Mouse (Mus musculus) MEL (cell line): Measurements from ENCODE around the gene Pid1. TPM values are rescaled to one million over a fixed set of nuclear protein-coding genes. Genes with fewer than 3 reads are reported as not detected.

Experiments
- DNase-seq: peaks from one replicate; pipeline ENCODE4 v3.0.0; 2011; ENCODE audit warnings: low read depth, low spot score
- H3K27ac ChIP-seq: 2 replicates; pipeline ENCODE4 v1.5.1; 2012; ENCODE audit warnings: low read depth, mild to moderate bottlenecking, control low read depth, low read length, moderate library complexity; ENCODE audit not compliant: control insufficient read depth
- H3K27me3 ChIP-seq, 2 experiments: fragments of 150-350 bp in 1 of 2; sonication (generic) in 1 of 2; 2 replicates each; pipeline ENCODE4 v1.6.1; 2012; ENCODE audit warnings: low read length in 2 of 2, mild to moderate bottlenecking in 2 of 2, improper control_type of control experiment in 1 of 2, moderate library complexity in 1 of 2; ENCODE audit not compliant: insufficient read depth in 2 of 2, control insufficient read depth in 1 of 2
- H3K36me3 ChIP-seq, 2 experiments: 2 replicates each; pipeline ENCODE4 v1.6.1; 2012 to 2014; ENCODE audit warnings: low read length in 2 of 2, improper control_type of control experiment in 1 of 2, inconsistent platforms in 1 of 2, mild to moderate bottlenecking in 1 of 2; ENCODE audit not compliant: insufficient read depth in 2 of 2, control insufficient read depth in 1 of 2
- H3K4me1 ChIP-seq, 2 experiments: fragments of 150-350 bp in 1 of 2; sonication (generic) in 1 of 2; 2 replicates each; pipeline ENCODE4 v1.6.1; 2012; ENCODE audit warnings: low read length in 2 of 2, improper control_type of control experiment in 1 of 2, mild to moderate bottlenecking in 1 of 2; ENCODE audit not compliant: insufficient read depth in 2 of 2, control insufficient read depth in 1 of 2
- H3K4me3 ChIP-seq, 2 experiments: fragments of 150-350 bp in 1 of 2; sonication (generic) in 1 of 2; 2 replicates each; pipeline ENCODE4 v1.5.1; 2012; ENCODE audit warnings: low read depth in 2 of 2, low read length in 2 of 2, mild to moderate bottlenecking in 2 of 2, moderate library complexity in 2 of 2, control low read depth in 1 of 2, improper control_type of control experiment in 1 of 2; ENCODE audit not compliant: control insufficient read depth in 1 of 2, insufficient read depth in 1 of 2
- H3K79me2 ChIP-seq: 2 replicates; pipeline ENCODE4 v1.6.1; 2012; ENCODE audit warnings: mild to moderate bottlenecking, low read length, moderate library complexity; ENCODE audit not compliant: control insufficient read depth, poor library complexity, insufficient read depth
- H3K9ac ChIP-seq: 2 replicates; pipeline ENCODE4 v1.6.1; 2012; ENCODE audit warnings: low read depth, mild to moderate bottlenecking, control low read depth, low read length, moderate library complexity; ENCODE audit not compliant: control insufficient read depth, poor library complexity, severe bottlenecking
- H3K9me3 ChIP-seq: fragments of 150-350 bp; sonication (generic); replicated peaks from 2 replicates; pipeline ENCODE4 v1.6.1; 2012; ENCODE audit warnings: mild to moderate bottlenecking, low read length, improper control_type of control experiment, moderate library complexity; ENCODE audit not compliant: insufficient read depth
- CHD1 ChIP-seq: IDR thresholded peaks from 2 replicates; pipeline ENCODE4 v1.6.1; 2012; ENCODE audit warnings: low read depth, mild to moderate bottlenecking, inconsistent platforms, low read length, improper control_type of control experiment
- CTCF ChIP-seq, 3 experiments: IDR thresholded peaks in 2 of 3; conservative IDR thresholded peaks in 1 of 3; 2 replicates each; pipeline ENCODE4 v1.5.1; 2011 to 2012; ENCODE audit warnings: low read length in 3 of 3, low read depth in 2 of 3, mild to moderate bottlenecking in 2 of 3, improper control_type of control experiment in 1 of 3, inconsistent platforms in 1 of 3, mixed read lengths in 1 of 3, moderate library complexity in 1 of 3; ENCODE audit not compliant: control insufficient read depth in 1 of 3, insufficient read depth in 1 of 3, poor library complexity in 1 of 3, severe bottlenecking in 1 of 3
- ELF1 ChIP-seq: IDR thresholded peaks from 2 replicates; pipeline ENCODE4 v1.6.1; 2014; ENCODE audit warnings: low read depth, mild to moderate bottlenecking, inconsistent platforms, low read length, improper control_type of control experiment, moderate library complexity
- EP300 ChIP-seq, 2 experiments: IDR thresholded peaks; 2 replicates each; pipeline ENCODE4 v1.6.1; 2011; ENCODE audit warnings: improper control_type of control experiment in 2 of 2, low read length in 2 of 2, low read depth in 1 of 2, mild to moderate bottlenecking in 1 of 2
- ETS1 ChIP-seq: IDR thresholded peaks from 2 replicates; pipeline ENCODE4 v1.6.1; 2012; ENCODE audit warnings: low read depth, mild to moderate bottlenecking, inconsistent platforms, low read length, improper control_type of control experiment, moderate library complexity
- GABPA ChIP-seq: IDR thresholded peaks from 2 replicates; pipeline ENCODE4 v1.6.1; 2012; ENCODE audit warnings: low read depth, mild to moderate bottlenecking, inconsistent platforms, low read length, improper control_type of control experiment, moderate library complexity
- GATA1 ChIP-seq: IDR thresholded peaks from 2 replicates; pipeline ENCODE4 v1.6.1; 2011; ENCODE audit warnings: low read depth, low read length, improper control_type of control experiment
- HCFC1 ChIP-seq: IDR thresholded peaks from 2 replicates; pipeline ENCODE4 v1.6.1; 2012; ENCODE audit warnings: low read depth, mild to moderate bottlenecking, inconsistent platforms, low read length, improper control_type of control experiment, moderate library complexity
- JUND ChIP-seq: IDR thresholded peaks from 2 replicates; pipeline ENCODE4 v1.6.1; 2011; ENCODE audit warnings: low read depth, mild to moderate bottlenecking, improper control_type of control experiment, low read length
- KAT2A ChIP-seq: conservative IDR thresholded peaks from 2 replicates; pipeline ENCODE4 v1.6.1; 2012; ENCODE audit warnings: low read depth, low read length, improper control_type of control experiment, inconsistent platforms
- MAX ChIP-seq: IDR thresholded peaks from 2 replicates; pipeline ENCODE4 v1.6.1; 2011; ENCODE audit warnings: low read length, improper control_type of control experiment
- MAZ ChIP-seq: IDR thresholded peaks from 2 replicates; pipeline ENCODE4 v1.6.1; 2012; ENCODE audit warnings: low read depth, mild to moderate bottlenecking, inconsistent platforms, low read length, improper control_type of control experiment
- MXI1 ChIP-seq: IDR thresholded peaks from 2 replicates; pipeline ENCODE4 v1.6.1; 2011; ENCODE audit warnings: mild to moderate bottlenecking, low read depth, low read length, improper control_type of control experiment
- MYC ChIP-seq: IDR thresholded peaks from 2 replicates; pipeline ENCODE4 v1.6.1; 2011; ENCODE audit warnings: low read depth, mild to moderate bottlenecking, low read length, improper control_type of control experiment, moderate library complexity
- NRF1 ChIP-seq: IDR thresholded peaks from 2 replicates; pipeline ENCODE4 v1.6.1; 2014; ENCODE audit warnings: low read depth, mild to moderate bottlenecking, inconsistent platforms, low read length, improper control_type of control experiment, moderate library complexity; ENCODE audit not compliant: poor library complexity, insufficient read depth, severe bottlenecking
- POLR2AphosphoS2 ChIP-seq: IDR thresholded peaks from 2 replicates; pipeline ENCODE4 v1.6.1; 2011; ENCODE audit warnings: low read length, improper control_type of control experiment
- POLR2AphosphoS5 ChIP-seq: IDR thresholded peaks from 2 replicates; pipeline ENCODE4 v1.6.1; 2012; ENCODE audit warnings: low read depth, borderline replicate concordance, mild to moderate bottlenecking, inconsistent platforms, low read length, moderate library complexity, mixed read lengths
- RAD21 ChIP-seq: IDR thresholded peaks from 2 replicates; pipeline ENCODE4 v1.6.1; 2011; ENCODE audit warnings: mild to moderate bottlenecking, low read depth, low read length, improper control_type of control experiment
- SIN3A ChIP-seq: IDR thresholded peaks from 2 replicates; pipeline ENCODE4 v1.6.1; 2012; ENCODE audit warnings: low read length, improper control_type of control experiment, inconsistent platforms
- SMC3 ChIP-seq: IDR thresholded peaks from 2 replicates; pipeline ENCODE4 v1.6.1; 2011; ENCODE audit warnings: low read depth, low read length, improper control_type of control experiment
- USF1 ChIP-seq: IDR thresholded peaks from 2 replicates; pipeline ENCODE4 v1.6.1; 2014; ENCODE audit warnings: low read depth, mild to moderate bottlenecking, inconsistent platforms, low read length, improper control_type of control experiment, moderate library complexity
- USF2 ChIP-seq, 2 experiments: IDR thresholded peaks; 2 replicates each; pipeline ENCODE4 v1.6.1; 2011 to 2012; ENCODE audit warnings: improper control_type of control experiment in 2 of 2, low read length in 2 of 2, borderline replicate concordance in 1 of 2, inconsistent platforms in 1 of 2, low read depth in 1 of 2, mild to moderate bottlenecking in 1 of 2; ENCODE audit not compliant: insufficient read depth in 1 of 2
- ZKSCAN1 ChIP-seq: IDR thresholded peaks from 2 replicates; pipeline ENCODE4 v1.6.1; 2012; ENCODE audit warnings: low read depth, mild to moderate bottlenecking, inconsistent platforms, low read length, improper control_type of control experiment, moderate library complexity
- ZMIZ1 ChIP-seq: IDR thresholded peaks from 2 replicates; pipeline ENCODE4 v1.6.1; 2012; ENCODE audit warnings: low read depth, mild to moderate bottlenecking, inconsistent platforms, low read length, improper control_type of control experiment, moderate library complexity
- ZNF384 ChIP-seq: IDR thresholded peaks from 2 replicates; pipeline ENCODE4 v1.6.1; 2012; ENCODE audit warnings: low read depth, mild to moderate bottlenecking, inconsistent platforms, low read length, improper control_type of control experiment
- polyA plus RNA-seq, 2 experiments: library from polyadenylated mRNA; stranded (reverse) in 1 of 2; unstranded in 1 of 2; fragments of >175 nt in 1 of 2; fragments of >200 nt in 1 of 2; gene quantifications; 2 replicates each; pipeline versions ENCODE4 v1.2.1 to v1.2.4; 2012; ENCODE audit warnings: low replicate concordance in 2 of 2, low read depth in 1 of 2; ENCODE audit not compliant: insufficient read length in 2 of 2, insufficient read depth in 1 of 2, missing spikeins in 1 of 2
- total RNA-seq: library from RNA; depleted of rRNA; stranded (reverse); fragments of 300-350 nt; gene quantifications from 2 replicates; pipeline ENCODE4 v1.2.3, GENCODE M21; 2012

Gene Pid1
- total and polyA plus RNA-seq, 3 experiments = not detected

GRCm38 (mm10) chr1:84097398-84097797 is 266.6 kb downstream of the Pid1 start:
- H3K27me3 ChIP-seq = no peaks in the 10 kb centered on the region
- H3K9ac ChIP-seq = no peak overlapping the region
- no peaks in the 10 kb centered on the region for H3K4me1 ChIP-seq
- H3K36me3 ChIP-seq = no peaks in the 10 kb centered on the region
- no peaks in the 10 kb centered on the region for H3K79me2 ChIP-seq
- H3K4me3 ChIP-seq = no peak overlapping the region
- TF ChIP-seq SIN3A (no peak), SMC3 (no peak), USF2 (IDR thresholded peaks at IDR 0.05; ENCODE audit: borderline replicate concordance in 1 of 2, insufficient read depth in 1 of 2, low read depth in 1 of 2, low read length in 2 of 2) (no peak), JUND (no peak), MXI1 (no peak), ZNF384 (no peak), CHD1 (no peak), MYC (no peak), ZKSCAN1 (no peak), CTCF (IDR thresholded peaks at IDR 0.05 in 2 of 3, conservative IDR thresholded peaks at IDR 0.05 in 1 of 3; ENCODE audit: control insufficient read depth in 1 of 3, insufficient read depth in 1 of 3, low read depth in 2 of 3, low read length in 3 of 3, poor library complexity in 1 of 3, severe bottlenecking in 1 of 3) (no peak), HCFC1 (no peak), GABPA (no peak), EP300 (IDR thresholded peaks at IDR 0.05; ENCODE audit: low read depth in 1 of 2, low read length in 2 of 2) (no peak)
- TF ChIP-seq, all 39 proteins: peak for 0
- no peaks in the 10 kb centered on the region for H3K9me3 ChIP-seq
- no peak overlapping the region for H3K27ac ChIP-seq
- no peak for DNase-seq

GRCm38 (mm10) chr1:84093291-84093690 is 270.7 kb downstream of the Pid1 start:
- Histone ChIP-seq H3K36me3 (no peaks in the 10 kb centered on the region), H3K27me3 (no peaks in the 10 kb centered on the region), H3K9me3 (no peaks in the 10 kb centered on the region), H3K4me1 (no peaks in the 10 kb centered on the region), H3K27ac (no peak overlapping the region), H3K4me3 (no peak overlapping the region), H3K9ac (no peak overlapping the region), H3K79me2 (no peaks in the 10 kb centered on the region)
- TF ChIP-seq MAX (no peak), MYC (no peak), CTCF (IDR thresholded peaks at IDR 0.05 in 2 of 3, conservative IDR thresholded peaks at IDR 0.05 in 1 of 3; ENCODE audit: control insufficient read depth in 1 of 3, insufficient read depth in 1 of 3, low read depth in 2 of 3, low read length in 3 of 3, poor library complexity in 1 of 3, severe bottlenecking in 1 of 3) (no peak), MAZ (no peak), SMC3 (no peak), ELF1 (no peak), RAD21 (no peak), POLR2AphosphoS5 (no peak), USF1 (no peak), HCFC1 (no peak), GATA1 (no peak), KAT2A (no peak), ZMIZ1 (no peak), JUND (no peak), POLR2AphosphoS2 (no peak), EP300 (IDR thresholded peaks at IDR 0.05; ENCODE audit: low read depth in 1 of 2, low read length in 2 of 2) (no peak), ZNF384 (no peak), ETS1 (no peak), NRF1 (no peak)
- no peak for DNase-seq
